Mouse (Mus musculus) hindbrain, embryonic 13.5 days (tissue): ENCODE data around the gene Gon7. TPM values are rescaled to one million over a fixed set of nuclear protein-coding genes. Genes with fewer than 3 reads are reported as not detected.

ENCODE experiments used
- ATAC-seq: fragments of 200-750 bp; cut with Nextera tagmentation; 2 replicates; pipeline ENCODE4 v1.8.0; 2017; ENCODE audit warnings: moderate TSS enrichment; ENCODE audit not compliant: low FRiP score
- H3K27ac ChIP-seq: fragments of 300-500 bp; sonication (generic); 2 replicates; pipeline ENCODE4 v1.5.1; 2015; ENCODE audit warnings: inconsistent platforms, mild to moderate bottlenecking, moderate library complexity
- H3K27me3 ChIP-seq: fragments of 300-500 bp; sonication (generic); 2 replicates; pipeline ENCODE4 v1.6.1; 2015; ENCODE audit warnings: mild to moderate bottlenecking, inconsistent platforms
- H3K36me3 ChIP-seq: fragments of 300-500 bp; sonication (generic); 2 replicates; pipeline ENCODE4 v1.6.1; 2015; ENCODE audit warnings: mild to moderate bottlenecking, inconsistent platforms
- H3K4me1 ChIP-seq: fragments of 300-500 bp; sonication (generic); replicated peaks from 2 replicates; pipeline ENCODE4 v1.6.1; 2015; ENCODE audit warnings: inconsistent platforms
- H3K4me2 ChIP-seq: fragments of 300-500 bp; sonication (generic); 2 replicates; pipeline ENCODE4 v1.6.1; 2015; ENCODE audit warnings: inconsistent platforms, mild to moderate bottlenecking, moderate library complexity
- H3K4me3 ChIP-seq: fragments of 300-500 bp; sonication (generic); 2 replicates; pipeline ENCODE4 v1.5.1; 2015; ENCODE audit warnings: mild to moderate bottlenecking, inconsistent platforms
- H3K9ac ChIP-seq: fragments of 300-500 bp; sonication (generic); 2 replicates; pipeline ENCODE4 v1.6.1; 2015; ENCODE audit warnings: mild to moderate bottlenecking, inconsistent platforms
- H3K9me3 ChIP-seq: fragments of 300-500 bp; sonication (generic); 2 replicates; pipeline ENCODE4 v1.6.1; 2016; ENCODE audit warnings: inconsistent platforms
- WGBS: fragments of 180-500 bp; shearing (Covaris S2); methylation state at CpG from one replicate; pipeline ENCODE4 v1.1.7; 2015; 5-methylcytosine and 5-hydroxymethylcytosine counted together
- polyA plus RNA-seq: library from polyadenylated mRNA; unstranded; fragments of >200 nt; fragmentation: Nextera tagmentation; extraction: Ambion mirVana; gene quantifications from 2 replicates; pipeline ENCODE4 v1.2.1, GENCODE M21; 2015

Gene Gon7
- polyA plus RNA-seq, 1 experiment from 2014 or later: 55.3 TPM

- no peak overlapping the region for H3K4me3 ChIP-seq
- no peak overlapping the region for H3K4me2 ChIP-seq
- H3K27ac ChIP-seq: no peak overlapping the region
- no peak for ATAC-seq
- H3K9me3 ChIP-seq: no peaks in the 10 kb centered on the region
- H3K27me3 ChIP-seq: no peaks in the 10 kb centered on the region
- WGBS: 84% methylated on average over 5 of the region's 5 CpGs
- H3K4me1 ChIP-seq: peaks cover 21% of the 10 kb centered on the region
- no peak overlapping the region for H3K9ac ChIP-seq
- no peaks in the 10 kb centered on the region for H3K36me3 ChIP-seq
These were observed 18.5 kb downstream of the Gon7 start for GRCm38 (mm10) chr12:102739096-102739495.

GRCm38 (mm10) chr12:102733381-102733780, 24.2 kb downstream of the Gon7 start:
- H3K4me3 ChIP-seq: no peak overlapping the region
- H3K9ac ChIP-seq: no peak overlapping the region
- no peaks in the 10 kb centered on the region for H3K9me3 ChIP-seq
- ATAC-seq: no peak
- WGBS: 11% methylated on average over 5 of the region's 5 CpGs
- H3K4me2 ChIP-seq: no peak overlapping the region
- peaks cover 23% of the 10 kb centered on the region for H3K4me1 ChIP-seq
- no peak overlapping the region for H3K27ac ChIP-seq
- H3K36me3 ChIP-seq: no peaks in the 10 kb centered on the region
- H3K27me3 ChIP-seq: no peaks in the 10 kb centered on the region

GRCm38 (mm10) chr12:102730798-102731619, 26.6 kb downstream of the Gon7 start:
- peak overlapping the region; percentile 55 for H3K9ac ChIP-seq
- no peaks in the 10 kb centered on the region for H3K27me3 ChIP-seq
- peak overlapping the region; percentile 25 for H3K4me3 ChIP-seq
- ATAC-seq: peak; percentile 44
- H3K4me2 ChIP-seq: peak overlapping the region; percentile 54
- H3K36me3 ChIP-seq: no peaks in the 10 kb centered on the region
- 28% methylated on average over 16 of the region's 16 CpGs for WGBS
- H3K27ac ChIP-seq: peak overlapping the region; percentile 92
- H3K9me3 ChIP-seq: no peaks in the 10 kb centered on the region
- H3K4me1 ChIP-seq: peaks cover 23% of the 10 kb centered on the region

- H3K36me3 ChIP-seq: no peaks in the 10 kb centered on the region
- H3K9ac ChIP-seq: 0 out of 2 replicates have a peak overlapping the region, but pooled peaks have one; percentile 35
- peaks cover 23% of the 10 kb centered on the region for H3K4me1 ChIP-seq
- H3K4me3 ChIP-seq: peak overlapping the region; percentile 25
- H3K9me3 ChIP-seq: no peaks in the 10 kb centered on the region
- H3K4me2 ChIP-seq: peak overlapping the region; percentile 54
- peak overlapping the region; percentile 92 for H3K27ac ChIP-seq
- ATAC-seq: peak; percentile 96
- H3K27me3 ChIP-seq: no peaks in the 10 kb centered on the region
- 32% methylated on average over 26 of the region's 26 CpGs for WGBS
These were observed 27.5 kb downstream of the Gon7 start for GRCm38 (mm10) chr12:102729855-102730797.

GRCm38 (mm10) chr12:102725761-102726175, 31.8 kb downstream of the Gon7 start:
- ATAC-seq: no peak
- no peak overlapping the region for H3K4me2 ChIP-seq
- H3K9ac ChIP-seq: no peak overlapping the region
- no peaks in the 10 kb centered on the region for H3K9me3 ChIP-seq
- H3K27me3 ChIP-seq: no peaks in the 10 kb centered on the region
- H3K4me3 ChIP-seq: no peak overlapping the region
- 84% methylated on average over 7 of the region's 7 CpGs for WGBS
- H3K27ac ChIP-seq: no peak overlapping the region
- H3K4me1 ChIP-seq: peaks cover 12% of the 10 kb centered on the region
- no peaks in the 10 kb centered on the region for H3K36me3 ChIP-seq

- WGBS: 93% methylated on average over 6 of the region's 6 CpGs
- no peak overlapping the region for H3K4me2 ChIP-seq
- no peak overlapping the region for H3K4me3 ChIP-seq
- ATAC-seq: no peak
- H3K9me3 ChIP-seq: no peaks in the 10 kb centered on the region
- no peaks in the 10 kb centered on the region for H3K36me3 ChIP-seq
- H3K27ac ChIP-seq: no peak overlapping the region
- no peak overlapping the region for H3K9ac ChIP-seq
- H3K27me3 ChIP-seq: no peaks in the 10 kb centered on the region
- H3K4me1 ChIP-seq: peaks cover 6% of the 10 kb centered on the region
These were observed 32.5 kb downstream of the Gon7 start for GRCm38 (mm10) chr12:102725146-102725545.

GRCm38 (mm10) chr12:102723861-102724260, 33.7 kb downstream of the Gon7 start:
- Histone ChIP-seq H3K36me3 (no peaks in the 10 kb centered on the region), H3K9ac (no peak overlapping the region), H3K4me2 (no peak overlapping the region), H3K27ac (no peak overlapping the region), H3K4me1 (0 out of 2 replicates have a peak, but pooled peaks cover 3% of the 10 kb centered on the region), H3K4me3 (no peak overlapping the region), H3K27me3 (no peaks in the 10 kb centered on the region), H3K9me3 (no peaks in the 10 kb centered on the region)
- 88% methylated on average over 6 of the region's 6 CpGs for WGBS
- ATAC-seq: no peak

GRCm38 (mm10) chr12:102722966-102723365, 34.6 kb downstream of the Gon7 start:
- Histone ChIP-seq H3K36me3 (no peaks in the 10 kb centered on the region), H3K4me1 (0 out of 2 replicates have a peak, but pooled peaks cover 3% of the 10 kb centered on the region), H3K4me2 (no peak overlapping the region), H3K27ac (no peak overlapping the region), H3K27me3 (no peaks in the 10 kb centered on the region), H3K9ac (no peak overlapping the region), H3K9me3 (no peaks in the 10 kb centered on the region), H3K4me3 (no peak overlapping the region)
- 47% methylated on average over 8 of the region's 8 CpGs for WGBS
- no peak for ATAC-seq

GRCm38 (mm10) chr12:102722451-102722850, 35.2 kb downstream of the Gon7 start:
- no peaks in the 10 kb centered on the region for H3K36me3 ChIP-seq
- peak; percentile 13; the same call in 1 of the 2 replicates for ATAC-seq
- H3K4me2 ChIP-seq: no peak overlapping the region
- WGBS: 49% methylated on average over 11 of the region's 11 CpGs
- 0 out of 2 replicates have a peak, but pooled peaks cover 3% of the 10 kb centered on the region for H3K4me1 ChIP-seq
- no peaks in the 10 kb centered on the region for H3K27me3 ChIP-seq
- no peak overlapping the region for H3K27ac ChIP-seq
- H3K4me3 ChIP-seq: no peak overlapping the region
- no peaks in the 10 kb centered on the region for H3K9me3 ChIP-seq
- no peak overlapping the region for H3K9ac ChIP-seq

GRCm38 (mm10) chr12:102719552-102720315, 37.9 kb downstream of the Gon7 start:
- H3K27ac ChIP-seq: no peak overlapping the region
- H3K4me2 ChIP-seq: no peak overlapping the region; the same call in 1 of the 2 replicates
- H3K4me1 ChIP-seq: 0 out of 2 replicates have a peak, but pooled peaks cover 3% of the 10 kb centered on the region
- H3K4me3 ChIP-seq: no peak overlapping the region
- ATAC-seq: peak; percentile 71; the same call in 1 of the 2 replicates
- no peaks in the 10 kb centered on the region for H3K9me3 ChIP-seq
- 29% methylated on average over 13 of the region's 13 CpGs for WGBS
- no peaks in the 10 kb centered on the region for H3K27me3 ChIP-seq
- H3K9ac ChIP-seq: peak overlapping the region; percentile 31
- H3K36me3 ChIP-seq: no peaks in the 10 kb centered on the region

- WGBS: 81% methylated on average over 10 of the region's 10 CpGs
- no peaks in the 10 kb centered on the region for H3K9me3 ChIP-seq
- H3K27ac ChIP-seq: no peak overlapping the region
- no peak overlapping the region for H3K9ac ChIP-seq
- 0 out of 2 replicates have a peak, but pooled peaks cover 2% of the 10 kb centered on the region for H3K4me1 ChIP-seq
- H3K4me3 ChIP-seq: no peak overlapping the region
- no peaks in the 10 kb centered on the region for H3K36me3 ChIP-seq
- H3K27me3 ChIP-seq: no peaks in the 10 kb centered on the region
- H3K4me2 ChIP-seq: no peak overlapping the region
- ATAC-seq: no peak
These were observed 42.8 kb downstream of the Gon7 start for GRCm38 (mm10) chr12:102714654-102715395.
